Mouse (Mus musculus) stomach, embryonic 16.5 days (tissue): ENCODE measurements around the gene Gm49393. TPM values are rescaled to one million over a fixed set of nuclear protein-coding genes. Genes with fewer than 3 reads are reported as not detected.
A peak's percentile ranks its signal among the peaks of the same experiment; 100 is the strongest.

Experiments
- ATAC-seq: fragments of 200-750 bp; cut with Nextera tagmentation; 2 replicates; pipeline ENCODE4 v1.8.0; 2017; ENCODE audit warnings: moderate number of reproducible peaks, moderate TSS enrichment; ENCODE audit not compliant: insufficient read depth, low FRiP score
- H3K27ac ChIP-seq: fragments of 300-500 bp; sonication (generic); 2 replicates; pipeline ENCODE4 v1.5.1; 2014; ENCODE audit warnings: low read length
- H3K27me3 ChIP-seq: fragments of 300-500 bp; sonication (generic); 2 replicates; pipeline ENCODE4 v1.6.1; 2014; ENCODE audit warnings: low read length, control low read depth, mixed read lengths; ENCODE audit not compliant: control insufficient read depth, insufficient read depth
- H3K36me3 ChIP-seq: fragments of 300-500 bp; sonication (generic); 2 replicates; pipeline ENCODE4 v1.6.1; 2014; ENCODE audit warnings: low read length; ENCODE audit not compliant: control insufficient read depth, insufficient read depth
- H3K4me1 ChIP-seq: fragments of 300-500 bp; sonication (generic); 2 replicates; pipeline ENCODE4 v1.6.1; 2014; ENCODE audit warnings: low read length, control low read depth, mixed read lengths; ENCODE audit not compliant: control insufficient read depth, insufficient read depth
- H3K4me2 ChIP-seq: fragments of 300-500 bp; sonication (generic); 2 replicates; pipeline ENCODE4 v1.6.1; 2014; ENCODE audit warnings: low read depth, low read length, mixed read lengths
- H3K4me3 ChIP-seq: fragments of 300-500 bp; sonication (generic); replicated peaks from 2 replicates; pipeline ENCODE4 v1.5.1; 2014; ENCODE audit warnings: mild to moderate bottlenecking, low read length
- H3K9ac ChIP-seq: fragments of 300-500 bp; sonication (generic); 2 replicates; pipeline ENCODE4 v1.6.1; 2014; ENCODE audit warnings: low read length
- H3K9me3 ChIP-seq: fragments of 300-500 bp; sonication (generic); replicated peaks from 2 replicates; pipeline ENCODE4 v1.6.1; 2016; ENCODE audit warnings: low read length, control low read depth; ENCODE audit not compliant: control insufficient read depth
- WGBS: fragments of 180-500 bp; shearing (Covaris S2); extraction: QIAGEN DNeasy Blood & Tissue Kit; methylation state at CpG from one replicate; pipeline ENCODE4 v1.1.7; 2014; 5-methylcytosine and 5-hydroxymethylcytosine counted together
- polyA plus RNA-seq: library from polyadenylated mRNA; unstranded; fragments of >200 nt; fragmentation: Nextera tagmentation; extraction: Ambion mirVana; gene quantifications from 2 replicates; pipeline ENCODE4 v1.2.1, GENCODE M21; 2015

Gm49393 gene
- polyA plus RNA-seq, 1 experiment from 2014 or later: not detected

DNA sequence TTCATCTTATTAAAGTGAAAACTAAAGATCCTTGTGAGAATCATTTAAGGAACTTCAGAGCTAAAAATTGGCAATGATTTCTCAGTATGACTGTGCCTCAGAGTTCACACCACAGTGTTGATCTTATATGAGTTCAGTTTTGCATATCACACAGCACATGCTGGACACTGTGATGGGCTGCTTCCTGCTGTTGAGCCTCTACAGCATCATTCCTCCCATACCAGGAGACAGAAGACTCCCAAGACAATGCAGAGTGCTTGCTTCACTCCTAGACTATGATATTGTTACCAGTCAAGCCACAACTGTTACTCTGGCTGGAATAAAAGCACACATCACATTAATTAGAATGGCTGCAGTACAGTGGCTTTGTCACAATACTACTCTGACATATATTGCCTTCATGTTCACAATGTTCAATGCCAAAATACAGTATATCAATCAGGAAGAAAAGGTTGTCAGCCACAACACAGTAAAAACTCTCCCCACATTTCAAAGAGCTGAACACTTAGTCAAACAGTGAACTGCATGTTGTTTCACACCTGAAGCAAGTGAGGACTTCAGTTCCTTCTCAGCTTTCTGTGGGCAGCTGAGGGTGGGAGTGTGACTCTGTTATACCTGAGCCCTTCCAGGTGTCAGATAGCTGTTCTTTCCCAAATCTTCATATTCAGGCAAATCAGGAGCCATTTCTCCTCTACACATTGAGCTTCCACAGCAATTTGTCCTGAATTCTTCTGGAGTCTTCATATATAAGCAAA is 39.8 kb downstream of the Gm49393 start:
- H3K27ac ChIP-seq: no peak overlapping the region
- no peak overlapping the region for H3K4me2 ChIP-seq
- H3K27me3 ChIP-seq: no peaks in the 10 kb centered on the region
- no peak overlapping the region for H3K9ac ChIP-seq
- H3K9me3 ChIP-seq: no peaks in the 10 kb centered on the region
- H3K36me3 ChIP-seq: no peaks in the 10 kb centered on the region
- ATAC-seq: no peak
- H3K4me1 ChIP-seq: no peaks in the 10 kb centered on the region
- H3K4me3 ChIP-seq: no peak overlapping the region

DNA sequence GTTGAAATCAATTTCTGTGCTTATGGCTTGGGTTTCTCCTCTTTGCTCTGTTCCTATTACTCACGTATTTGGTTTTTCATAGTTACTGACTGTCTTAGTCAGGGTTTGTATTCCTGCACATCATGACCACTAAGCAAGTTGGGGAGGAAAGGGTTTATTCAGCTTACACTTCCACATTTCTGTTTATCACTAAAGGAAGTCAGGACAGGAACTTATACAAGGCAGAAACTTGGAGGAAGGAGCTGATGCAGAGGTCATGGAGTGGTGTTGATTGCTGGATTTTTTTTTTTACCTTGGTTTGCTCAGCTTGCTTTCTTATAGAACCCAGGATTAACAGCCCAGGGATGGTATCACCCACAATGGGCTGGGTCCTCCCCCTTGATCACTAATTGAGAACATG is 43.1 kb downstream of the Gm49393 start:
- H3K4me1 ChIP-seq: no peaks in the 10 kb centered on the region
- WGBS: 76% methylated on average over 1 of the region's 1 CpGs
- ATAC-seq: no peak
- H3K4me3 ChIP-seq: no peak overlapping the region
- no peaks in the 10 kb centered on the region for H3K9me3 ChIP-seq
- no peaks in the 10 kb centered on the region for H3K27me3 ChIP-seq
- no peak overlapping the region for H3K27ac ChIP-seq
- H3K9ac ChIP-seq: no peak overlapping the region
- H3K36me3 ChIP-seq: no peaks in the 10 kb centered on the region
- no peak overlapping the region for H3K4me2 ChIP-seq

DNA sequence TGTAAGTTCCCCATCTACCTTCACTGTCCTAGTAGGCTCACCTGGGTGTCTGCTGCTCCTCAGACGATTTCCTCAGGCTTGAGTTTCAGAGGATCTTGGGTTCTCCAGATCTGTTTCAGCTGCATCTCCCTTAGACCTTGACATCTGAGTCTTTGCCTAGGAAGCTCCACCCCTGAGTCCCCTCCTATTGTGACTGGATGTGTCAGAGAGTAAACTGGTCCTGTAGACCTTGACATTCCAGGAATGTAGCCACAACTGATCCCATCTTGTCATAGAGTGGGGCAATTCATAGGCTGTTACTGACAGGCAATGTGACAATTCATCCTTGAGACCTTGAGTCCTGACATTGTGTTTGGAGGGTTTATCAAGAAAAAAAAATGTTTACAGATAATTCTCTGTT is 71.1 kb downstream of the Gm49393 start, which contains the start of gene 4930486L24Rik:
Gene 4930486L24Rik (minus strand): TSS at position 195 of the 400 bp plus-strand sequence.
- no peaks in the 10 kb centered on the region for H3K4me1 ChIP-seq
- no peak for ATAC-seq
- H3K9ac ChIP-seq: no peak within 1 kb of the TSS
- H3K4me3 ChIP-seq: no peak within 1 kb of the TSS
- H3K27me3 ChIP-seq: no peaks in the 10 kb centered on the region
- no peak within 1 kb of the TSS for H3K27ac ChIP-seq
- no peak within 1 kb of the TSS for H3K4me2 ChIP-seq
- 58% methylated on average over 1 of the region's 1 CpGs for WGBS
- no peaks in the 10 kb centered on the region for H3K9me3 ChIP-seq
- H3K36me3 ChIP-seq: no peaks in the 10 kb centered on the region

DNA sequence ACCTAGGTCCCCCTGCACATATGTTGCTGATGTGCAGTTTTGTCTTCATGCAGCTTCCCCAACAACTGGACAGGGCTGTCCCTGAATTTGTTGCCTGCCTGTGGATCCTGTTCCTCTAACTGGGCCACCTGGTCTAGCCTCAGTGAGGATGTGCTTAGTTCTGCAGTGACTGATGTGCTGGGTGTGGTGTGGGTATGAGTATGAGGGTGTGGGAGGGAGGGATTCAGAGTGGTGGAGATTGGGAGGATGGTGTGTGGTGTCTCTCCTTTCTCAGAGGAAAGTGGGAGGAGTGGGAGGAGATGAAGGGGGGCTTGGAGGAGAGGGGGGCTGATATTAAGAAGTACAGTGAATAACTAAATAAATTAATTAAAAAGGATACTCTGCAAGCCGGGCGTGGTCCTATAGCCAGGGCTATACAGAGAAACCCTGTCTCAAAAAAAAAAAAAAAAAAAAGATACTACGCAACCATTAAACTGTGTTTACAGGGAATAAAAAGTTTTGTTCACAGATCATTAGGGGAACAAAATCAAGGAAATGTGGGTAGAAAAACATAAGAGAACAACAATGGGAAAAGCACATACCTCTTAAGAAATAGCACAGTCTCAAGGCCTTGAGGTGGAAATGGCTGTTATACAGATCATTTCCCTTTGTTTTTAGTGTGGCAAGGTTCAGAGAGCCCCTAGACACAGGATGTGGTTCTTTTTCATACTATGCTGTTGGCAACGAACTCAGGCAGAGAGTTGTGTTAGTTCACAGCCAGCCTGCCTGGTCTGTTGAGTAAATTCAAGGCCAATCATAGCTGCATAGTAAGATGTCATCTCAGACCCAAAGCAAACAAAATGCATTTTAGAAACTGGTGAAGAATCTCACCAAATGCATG is 86.9 kb downstream of the Gm49393 start:
- Histone ChIP-seq H3K36me3 (no peaks in the 10 kb centered on the region), H3K27ac (peak overlapping the region; percentile 15; the same call in 1 of the 2 replicates), H3K4me1 (no peaks in the 10 kb centered on the region), H3K4me2 (no peak overlapping the region), H3K4me3 (no peak overlapping the region), H3K9me3 (no peaks in the 10 kb centered on the region), H3K9ac (no peak overlapping the region), H3K27me3 (no peaks in the 10 kb centered on the region)
- 79% methylated on average over 4 of the region's 4 CpGs for WGBS
- peak; percentile 40; the same call in 1 of the 2 replicates for ATAC-seq

DNA sequence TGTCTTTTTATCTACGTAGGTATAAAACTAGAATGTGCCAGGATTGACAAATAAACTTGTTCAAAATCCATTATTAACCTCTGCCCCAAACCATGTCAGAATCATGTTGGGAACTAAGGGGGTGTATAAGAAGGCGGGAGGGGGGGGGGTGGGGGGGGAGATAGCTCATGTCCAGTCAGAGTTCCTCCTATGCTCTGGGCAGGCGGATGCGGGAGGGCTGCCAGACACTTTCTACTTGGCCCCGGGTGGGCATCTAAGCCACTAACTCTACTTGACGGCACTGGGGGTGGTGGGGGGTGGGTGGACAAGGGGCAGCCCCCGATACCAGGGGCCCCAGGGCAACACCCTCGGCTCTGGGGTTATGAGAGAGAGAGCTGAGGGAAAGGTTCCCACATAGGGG is 92.2 kb downstream of the Gm49393 start:
- no peaks in the 10 kb centered on the region for H3K4me1 ChIP-seq
- no peak for ATAC-seq
- H3K36me3 ChIP-seq: no peaks in the 10 kb centered on the region
- no peak overlapping the region for H3K4me2 ChIP-seq
- H3K27me3 ChIP-seq: no peaks in the 10 kb centered on the region
- H3K9me3 ChIP-seq: no peaks in the 10 kb centered on the region
- H3K27ac ChIP-seq: no peak overlapping the region
- WGBS: 81% methylated on average over 8 of the region's 8 CpGs
- no peak overlapping the region for H3K9ac ChIP-seq
- no peak overlapping the region for H3K4me3 ChIP-seq

DNA sequence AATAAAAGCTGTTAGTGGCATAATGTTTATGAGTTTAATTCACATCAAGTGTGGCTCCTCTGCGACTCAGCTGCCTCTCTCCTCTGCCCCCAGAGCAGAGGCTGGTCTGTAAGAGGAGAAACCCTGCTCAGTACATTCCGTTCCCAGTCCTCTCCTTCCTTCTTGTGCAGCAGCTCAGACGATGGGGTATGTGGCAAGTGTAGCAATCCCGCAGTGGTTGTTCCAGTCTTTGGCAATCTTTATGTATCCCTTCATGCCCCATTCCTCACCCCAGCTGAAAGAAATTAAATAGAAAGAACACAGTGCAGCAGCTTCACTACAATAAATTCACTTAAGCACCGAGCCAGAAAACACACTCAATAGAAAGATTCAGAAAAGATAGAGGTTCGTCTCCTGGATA is 92.7 kb downstream of the Gm49393 start:
- WGBS: 75% methylated on average over 6 of the region's 6 CpGs
- Histone ChIP-seq H3K9ac (no peak overlapping the region), H3K27me3 (no peaks in the 10 kb centered on the region), H3K4me2 (no peak overlapping the region), H3K36me3 (no peaks in the 10 kb centered on the region), H3K4me1 (no peaks in the 10 kb centered on the region), H3K9me3 (no peaks in the 10 kb centered on the region), H3K4me3 (no peak overlapping the region), H3K27ac (no peak overlapping the region)
- ATAC-seq: no peak

DNA sequence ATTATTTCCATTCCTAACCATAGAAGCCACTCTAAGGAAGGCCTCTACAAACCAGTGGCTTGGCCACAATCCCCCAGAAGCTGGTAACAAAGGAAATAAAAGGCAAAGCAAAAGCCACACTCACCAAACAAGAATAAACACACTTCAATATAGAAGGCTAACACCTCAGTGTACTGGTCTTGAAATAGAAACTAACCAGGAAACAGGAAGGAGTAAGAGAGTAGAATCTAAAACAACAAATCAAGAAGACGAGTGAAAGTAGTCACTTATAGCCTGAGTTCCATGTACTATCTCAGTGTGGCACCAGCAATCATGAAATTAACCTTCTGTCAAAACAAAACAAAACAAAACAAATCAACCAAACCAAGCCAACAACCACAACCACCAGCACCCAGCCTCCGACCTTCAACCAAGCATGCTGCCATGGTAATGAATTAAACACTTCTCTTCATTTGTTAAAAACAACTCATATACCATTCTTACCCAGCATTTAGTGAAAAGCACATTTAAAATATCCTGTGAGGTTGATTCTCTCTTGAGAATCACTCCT is 96.0 kb downstream of the Gm49393 start:
- no peak overlapping the region for H3K27ac ChIP-seq
- no peak for ATAC-seq

DNA sequence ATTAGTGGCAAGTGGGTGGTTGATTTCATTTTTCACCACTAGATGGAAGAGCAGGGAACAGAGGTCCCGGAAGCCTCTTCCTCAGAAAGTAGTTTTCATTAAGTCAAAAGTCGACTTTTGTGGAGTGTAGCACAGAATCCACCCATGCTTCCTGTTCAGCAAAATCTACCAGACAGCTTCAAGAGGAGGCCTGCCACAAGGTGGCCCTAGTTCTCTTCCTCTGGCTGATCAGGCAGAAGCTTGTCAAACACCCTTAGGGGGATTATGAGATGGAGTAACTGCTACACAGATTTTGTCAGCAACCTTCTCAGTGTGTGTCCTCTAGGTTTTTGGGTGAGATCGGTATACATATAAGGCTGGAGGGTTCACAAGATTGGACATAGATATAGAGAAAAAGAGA is 109.3 kb downstream of the Gm49393 start:
- no peaks in the 10 kb centered on the region for H3K27me3 ChIP-seq
- no peak overlapping the region for H3K4me2 ChIP-seq
- no peak overlapping the region for H3K4me3 ChIP-seq
- H3K4me1 ChIP-seq: no peaks in the 10 kb centered on the region
- H3K9ac ChIP-seq: no peak overlapping the region
- H3K27ac ChIP-seq: no peak overlapping the region
- H3K9me3 ChIP-seq: no peaks in the 10 kb centered on the region
- WGBS: 59% methylated on average over 3 of the region's 3 CpGs
- H3K36me3 ChIP-seq: no peaks in the 10 kb centered on the region
- no peak for ATAC-seq

More for the DNA sequence above, 96.0 kb downstream of the Gm49393 start:
- Histone ChIP-seq H3K4me1 (no peaks in the 10 kb centered on the region), H3K27me3 (no peaks in the 10 kb centered on the region), H3K9me3 (no peaks in the 10 kb centered on the region), H3K36me3 (no peaks in the 10 kb centered on the region), H3K4me3 (no peak overlapping the region), H3K4me2 (no peak overlapping the region), H3K9ac (no peak overlapping the region)
- WGBS: 76% methylated on average over 2 of the region's 2 CpGs
